Mouse (Mus musculus) limb, embryonic 11.5 days (tissue): ENCODE measurements at regions not wholly inside any gene's neighbourhood (a gene's known extent, or its start where the extent isn't known, plus 50 kb on each side); places are given as distances from the start of the nearest gene placed in this dataset.

ENCODE experiments used
- ATAC-seq: fragments of 200-750 bp; cut with Nextera tagmentation; 2 replicates; pipeline ENCODE4 v1.8.0; 2017; ENCODE audit warnings: low read depth; ENCODE audit not compliant: insufficient number of reproducible peaks, low FRiP score, low TSS enrichment
- DNase-seq: peaks from one replicate; pipeline ENCODE4 v3.0.0-alpha.2; 2015; ENCODE audit warnings: low spot score
- H3K27ac ChIP-seq: fragments of 300-500 bp; sonication (generic); replicated peaks from 2 replicates; pipeline ENCODE4 v1.5.1; 2014; ENCODE audit warnings: low read depth, mild to moderate bottlenecking, low read length
- H3K27me3 ChIP-seq: fragments of 300-500 bp; sonication (generic); 2 replicates; pipeline ENCODE4 v1.6.1; 2014; ENCODE audit warnings: mild to moderate bottlenecking, low read length, mixed read lengths; ENCODE audit not compliant: control insufficient read depth, insufficient read depth
- H3K36me3 ChIP-seq: fragments of 300-500 bp; sonication (generic); 2 replicates; pipeline ENCODE4 v1.6.1; 2014; ENCODE audit warnings: mild to moderate bottlenecking, low read length, moderate library complexity, mixed read lengths; ENCODE audit not compliant: control insufficient read depth, insufficient read depth
- H3K4me1 ChIP-seq: fragments of 300-500 bp; sonication (generic); 2 replicates; pipeline ENCODE4 v1.6.1; 2014; ENCODE audit warnings: low read length, mixed read lengths; ENCODE audit not compliant: control insufficient read depth, insufficient read depth
- H3K4me2 ChIP-seq: fragments of 300-500 bp; sonication (generic); 2 replicates; pipeline ENCODE4 v1.6.1; 2014; ENCODE audit warnings: low read depth, mild to moderate bottlenecking, moderate library complexity; ENCODE audit not compliant: severe bottlenecking
- H3K4me3 ChIP-seq: fragments of 300-500 bp; sonication (generic); 2 replicates; pipeline ENCODE4 v1.5.1; 2014; ENCODE audit warnings: low read depth, low read length
- H3K9ac ChIP-seq: fragments of 300-500 bp; sonication (generic); 2 replicates; pipeline ENCODE4 v1.6.1; 2014; ENCODE audit warnings: mild to moderate bottlenecking, low read length
- H3K9me3 ChIP-seq: fragments of 300-500 bp; sonication (generic); 2 replicates; pipeline ENCODE4 v1.6.1; 2016; ENCODE audit warnings: low read length; ENCODE audit not compliant: control insufficient read depth
- WGBS: fragments of 180-500 bp; shearing (Covaris S2); extraction: QIAGEN DNeasy Blood & Tissue Kit; methylation state at CpG from one replicate; pipeline ENCODE4 v1.1.7; 2014; 5-methylcytosine and 5-hydroxymethylcytosine counted together

DNA sequence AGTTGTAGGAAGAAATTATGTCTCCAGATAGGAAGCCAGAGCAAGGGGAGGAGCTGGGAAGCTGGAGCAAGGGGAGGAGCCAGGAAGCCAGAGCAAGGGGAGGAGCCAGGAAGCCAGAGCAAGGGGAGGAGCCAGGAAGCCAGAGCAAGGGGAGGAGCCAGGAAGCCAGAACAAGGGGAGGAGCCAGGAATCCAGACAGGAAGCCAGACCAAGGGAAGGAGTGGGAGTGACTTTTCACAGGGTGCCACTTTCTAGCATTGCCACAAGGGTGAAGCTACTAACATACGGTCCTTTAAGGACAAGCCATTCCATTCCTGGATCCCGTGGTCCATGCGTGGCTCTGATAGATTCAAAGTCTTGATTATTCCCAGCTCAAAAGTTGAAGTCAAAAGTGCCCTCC, 81.7 kb downstream of the Spata19 start:
- Histone ChIP-seq H3K4me3 (no peak overlapping the region), H3K27me3 (no peaks in the 10 kb centered on the region), H3K9me3 (no peaks in the 10 kb centered on the region), H3K4me1 (no peaks in the 10 kb centered on the region), H3K36me3 (no peaks in the 10 kb centered on the region), H3K27ac (no peak overlapping the region), H3K9ac (no peak overlapping the region), H3K4me2 (no peak overlapping the region)
- DNase-seq (no peak), ATAC-seq (no peak)
- 94% methylated on average over 3 of the region's 3 CpGs for WGBS

DNA sequence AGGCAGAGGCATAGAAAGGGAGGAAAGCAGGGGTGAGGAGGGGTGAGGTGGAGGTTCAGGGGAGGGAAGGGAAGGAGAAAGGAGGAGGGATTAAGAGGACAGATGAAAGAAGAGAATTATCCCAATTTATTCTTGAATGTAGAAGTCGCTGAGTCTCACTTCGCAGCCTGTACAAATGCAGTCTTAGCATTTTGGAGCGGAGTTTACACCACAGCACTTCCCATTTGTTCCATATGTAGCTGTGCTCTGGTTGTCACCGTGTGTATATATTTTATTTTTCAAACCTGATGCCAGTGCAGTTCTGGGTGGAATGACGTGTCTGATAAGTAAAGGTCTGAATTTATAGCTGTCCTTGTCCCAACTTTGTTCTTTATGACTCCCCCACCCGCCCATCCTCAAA, 105.2 kb downstream of the Spata19 start:
- ATAC-seq (no peak), DNase-seq (no peak)
- H3K9me3 ChIP-seq, result no peaks in the 10 kb centered on the region
- no peaks in the 10 kb centered on the region for H3K36me3 ChIP-seq
- H3K27me3 ChIP-seq, result no peaks in the 10 kb centered on the region
- no peak overlapping the region for H3K27ac ChIP-seq
- H3K4me2 ChIP-seq, result no peak overlapping the region
- no peak overlapping the region for H3K9ac ChIP-seq
- WGBS, result 80% methylated on average over 6 of the region's 6 CpGs
- H3K4me1 ChIP-seq, result no peaks in the 10 kb centered on the region
- no peak overlapping the region for H3K4me3 ChIP-seq

DNA sequence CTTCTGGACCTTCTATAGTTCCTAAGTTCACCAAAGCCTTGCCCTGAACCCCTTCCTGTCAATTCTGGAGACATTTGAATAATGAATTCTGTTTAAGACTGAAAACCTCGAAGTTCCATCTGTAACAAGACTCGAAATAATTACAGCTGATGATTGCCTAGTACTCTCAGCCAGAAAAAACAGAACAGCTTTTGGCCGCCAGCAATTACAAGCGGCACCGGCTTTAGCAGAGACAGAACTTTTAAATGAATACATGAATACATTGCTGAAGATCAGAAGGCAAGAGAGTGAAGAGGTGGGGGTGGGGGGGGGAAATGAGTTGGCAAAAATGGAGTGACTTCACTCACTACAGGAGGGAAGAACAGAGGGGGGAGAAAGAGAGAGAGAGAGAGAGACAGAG, 112.6 kb downstream of the Spata19 start:
- no peaks in the 10 kb centered on the region for H3K9me3 ChIP-seq
- no peak overlapping the region for H3K9ac ChIP-seq
- DNase-seq (no peak), ATAC-seq (no peak)
- no peaks in the 10 kb centered on the region for H3K4me1 ChIP-seq
- H3K36me3 ChIP-seq, result no peaks in the 10 kb centered on the region
- H3K27me3 ChIP-seq, result no peaks in the 10 kb centered on the region
- no peak overlapping the region for H3K4me3 ChIP-seq
- H3K27ac ChIP-seq, result no peak overlapping the region
- WGBS, result 87% methylated on average over 5 of the region's 5 CpGs
- no peak overlapping the region for H3K4me2 ChIP-seq

DNA sequence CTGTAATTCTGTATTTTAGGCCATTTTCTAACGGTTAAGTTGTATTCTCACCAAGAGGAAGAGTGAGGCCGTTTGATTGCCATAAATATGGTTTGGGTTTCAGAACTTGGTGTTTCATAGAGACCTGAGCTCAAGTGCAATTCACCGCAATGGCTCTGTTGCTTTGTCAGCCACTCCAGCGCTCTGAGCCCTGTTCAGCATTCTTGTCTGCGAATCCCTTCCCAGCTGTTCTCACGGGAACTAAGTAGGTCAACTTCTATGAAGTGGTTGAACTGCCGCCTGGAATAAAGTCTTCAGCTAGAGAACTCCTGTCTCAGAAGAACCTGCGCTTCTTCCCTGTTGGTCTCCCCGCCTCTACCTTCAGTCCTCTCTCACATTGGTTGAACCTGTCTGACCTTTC, 113.1 kb downstream of the Spata19 start:
- Histone ChIP-seq H3K36me3 (no peaks in the 10 kb centered on the region), H3K4me2 (no peak overlapping the region), H3K27ac (no peak overlapping the region), H3K9me3 (no peaks in the 10 kb centered on the region), H3K4me3 (no peak overlapping the region), H3K27me3 (no peaks in the 10 kb centered on the region), H3K9ac (no peak overlapping the region), H3K4me1 (no peaks in the 10 kb centered on the region)
- DNase-seq, result no peak
- 90% methylated on average over 9 of the region's 9 CpGs for WGBS
- ATAC-seq, result no peak

DNA sequence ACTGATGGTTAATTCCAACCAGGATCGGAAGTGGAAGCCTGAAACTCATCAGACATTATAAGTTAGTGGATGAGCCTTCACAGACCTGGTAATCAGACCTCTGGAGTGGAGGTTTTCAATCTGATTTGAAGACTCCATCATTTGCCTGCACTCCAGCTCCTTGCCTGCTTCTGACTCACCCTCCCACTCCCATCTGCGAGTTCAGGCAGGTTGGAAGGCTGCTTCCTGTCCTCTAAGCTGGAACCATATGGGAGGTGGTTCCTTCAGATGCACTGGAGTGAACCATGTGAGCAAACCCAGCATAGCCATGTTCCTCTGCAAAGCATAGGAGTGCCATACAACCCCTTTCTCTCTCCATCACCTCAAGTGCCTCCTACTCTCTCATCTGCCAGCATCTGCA, 114.6 kb downstream of the Spata19 start:
- H3K9ac ChIP-seq, result no peak overlapping the region
- no peak for ATAC-seq
- 76% methylated on average over 2 of the region's 2 CpGs for WGBS

DNA sequence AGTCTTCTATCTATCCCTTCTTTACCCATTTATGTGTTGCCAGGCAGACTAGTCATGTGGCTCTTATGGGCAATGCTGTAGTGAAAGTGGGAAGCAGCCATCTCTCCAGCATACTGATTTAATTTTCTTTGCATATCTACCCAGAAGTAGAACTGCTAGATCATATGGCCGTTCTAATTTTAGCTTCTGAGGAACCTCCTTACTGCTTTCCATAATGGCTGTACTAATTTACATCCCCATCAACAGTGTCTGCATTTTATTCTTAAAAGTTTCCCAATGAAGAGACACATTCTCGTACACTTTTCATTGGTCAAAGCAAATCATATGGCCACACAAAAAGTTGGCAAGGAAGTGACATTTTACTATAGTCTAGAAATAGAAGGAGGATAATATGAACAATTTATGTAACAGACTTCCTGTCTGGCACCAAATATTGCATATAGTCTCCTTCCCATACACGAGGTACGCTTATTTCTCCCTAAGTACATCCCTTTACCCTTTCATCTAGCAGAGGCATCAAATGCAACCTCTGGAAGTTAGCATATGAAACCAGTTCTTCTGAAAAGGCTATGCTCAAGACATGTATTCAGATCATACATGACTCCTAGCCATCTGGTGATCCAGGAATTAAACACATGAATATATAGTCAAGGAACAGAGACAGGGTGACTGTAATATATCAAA, 119.0 kb downstream of the Spata19 start:
- Histone ChIP-seq H3K27me3 (no peaks in the 10 kb centered on the region), H3K36me3 (no peaks in the 10 kb centered on the region), H3K4me3 (no peak overlapping the region), H3K9me3 (no peaks in the 10 kb centered on the region), H3K4me2 (no peak overlapping the region), H3K9ac (no peak overlapping the region), H3K4me1 (no peaks in the 10 kb centered on the region), H3K27ac (no peak overlapping the region)
- ATAC-seq, result no peak
- no peak for DNase-seq
- 83% methylated on average over 4 of the region's 4 CpGs for WGBS

More for the DNA sequence above, 114.6 kb downstream of the Spata19 start:
- Histone ChIP-seq H3K27ac (no peak overlapping the region), H3K27me3 (no peaks in the 10 kb centered on the region), H3K36me3 (no peaks in the 10 kb centered on the region), H3K4me3 (no peak overlapping the region), H3K4me1 (no peaks in the 10 kb centered on the region), H3K4me2 (no peak overlapping the region), H3K9me3 (no peaks in the 10 kb centered on the region)
- no peak for DNase-seq

DNA sequence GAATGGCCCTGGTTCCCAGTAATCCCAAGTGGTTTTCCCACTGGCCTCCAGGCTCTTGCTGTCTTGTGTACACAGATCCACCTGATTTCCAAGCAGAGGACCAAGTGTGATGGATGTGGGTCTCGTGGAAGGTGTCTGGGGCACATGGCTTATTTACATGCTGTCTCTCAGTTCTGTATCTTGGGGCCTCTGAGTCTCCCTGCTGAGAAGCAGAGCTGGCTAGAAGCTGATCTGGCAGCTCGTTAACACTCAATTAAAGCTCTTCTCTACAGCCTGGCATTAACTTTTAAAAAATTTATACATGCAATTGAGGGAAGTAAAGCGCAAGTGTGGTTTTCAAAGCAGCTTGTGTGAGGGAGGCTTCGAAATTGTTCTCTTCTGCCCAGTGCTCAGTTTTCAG, 121.4 kb downstream of the Spata19 start:
- Histone ChIP-seq H3K4me3 (no peak overlapping the region), H3K9me3 (no peaks in the 10 kb centered on the region), H3K4me2 (no peak overlapping the region), H3K4me1 (no peaks in the 10 kb centered on the region), H3K27ac (no peak overlapping the region), H3K36me3 (no peaks in the 10 kb centered on the region), H3K27me3 (no peaks in the 10 kb centered on the region), H3K9ac (no peak overlapping the region)
- DNase-seq, result no peak
- ATAC-seq, result no peak
- WGBS, result 46% methylated on average over 4 of the region's 4 CpGs

DNA sequence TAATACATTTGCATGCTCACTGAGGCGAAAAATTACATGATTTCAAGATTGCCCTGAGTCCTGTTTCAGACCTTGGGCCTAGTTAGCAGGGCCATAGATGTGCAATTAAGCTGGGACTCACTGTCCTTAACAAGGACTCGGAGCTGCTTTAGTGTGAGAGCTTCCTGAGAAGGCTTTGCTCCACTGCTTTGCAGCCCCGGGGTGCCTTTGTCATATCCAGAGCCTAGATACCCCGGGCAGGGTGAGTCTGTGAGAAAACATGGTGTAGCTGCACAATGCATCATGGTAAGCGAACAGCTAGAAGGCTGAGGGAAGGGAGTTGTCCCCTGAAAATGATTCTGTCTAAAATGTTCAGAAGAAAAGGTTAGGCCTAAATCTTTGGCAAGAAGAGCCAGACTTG, 123.1 kb downstream of the Spata19 start:
- no peak overlapping the region for H3K27ac ChIP-seq

DNA sequence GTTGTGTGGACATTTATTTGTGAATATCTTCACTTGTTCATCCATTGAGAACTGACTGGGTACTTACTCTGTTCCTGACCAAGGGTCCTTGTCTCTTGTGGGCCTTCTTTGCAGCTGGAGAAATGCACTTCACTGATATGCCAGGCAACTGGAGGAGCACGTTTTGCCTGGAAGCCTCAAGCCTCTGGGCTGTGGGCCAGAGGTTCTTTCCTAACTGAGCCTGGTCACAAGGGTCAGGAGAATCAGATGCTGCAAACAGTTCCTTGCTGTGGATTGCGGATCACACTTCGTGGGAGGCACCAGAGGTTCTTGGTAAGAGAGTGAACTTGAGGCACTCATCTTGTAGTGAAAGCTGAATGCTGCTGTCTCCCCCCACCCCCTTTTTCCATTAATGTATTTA, 124.6 kb downstream of the Spata19 start:
- H3K27ac ChIP-seq, result no peak overlapping the region
- H3K9ac ChIP-seq, result no peak overlapping the region
- no peak overlapping the region for H3K4me2 ChIP-seq
- WGBS, result 82% methylated on average over 3 of the region's 3 CpGs
- H3K27me3 ChIP-seq, result no peaks in the 10 kb centered on the region
- DNase-seq, result no peak
- H3K4me1 ChIP-seq, result no peaks in the 10 kb centered on the region
- no peaks in the 10 kb centered on the region for H3K36me3 ChIP-seq
- ATAC-seq, result no peak
- H3K9me3 ChIP-seq, result no peaks in the 10 kb centered on the region
- no peak overlapping the region for H3K4me3 ChIP-seq

More for the DNA sequence above, 123.1 kb downstream of the Spata19 start:
- Histone ChIP-seq H3K9ac (no peak overlapping the region), H3K4me1 (no peaks in the 10 kb centered on the region), H3K36me3 (no peaks in the 10 kb centered on the region), H3K4me2 (no peak overlapping the region), H3K27me3 (no peaks in the 10 kb centered on the region), H3K9me3 (no peaks in the 10 kb centered on the region), H3K4me3 (no peak overlapping the region)
- 74% methylated on average over 5 of the region's 5 CpGs for WGBS
- ATAC-seq (no peak), DNase-seq (no peak)
